In the genomic region with DNA sequence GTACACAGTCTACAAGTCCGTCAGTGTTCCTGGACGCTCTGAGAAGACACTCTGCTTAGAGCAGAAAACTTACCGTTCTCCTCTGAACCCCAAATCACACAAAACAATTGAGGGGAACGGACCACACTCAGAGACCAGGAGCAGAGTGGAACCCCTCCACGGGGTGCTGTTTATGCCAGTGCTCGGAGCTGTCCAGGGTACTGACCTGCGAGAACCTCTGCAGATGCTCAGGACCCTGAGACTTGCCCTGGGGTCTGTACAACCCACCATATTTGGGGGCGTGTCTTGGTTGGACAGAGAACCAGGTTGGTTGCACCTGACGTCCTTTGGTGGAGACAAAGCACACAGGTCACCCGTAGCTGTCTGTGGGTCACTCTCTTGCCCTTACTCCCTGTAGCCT, we compare ENCODE assay signal across 9 mouse cellular contexts.
DNase-seq lines count a peak whose midpoint lies in the region; ATAC-seq and TF ChIP-seq lines count a peak whose summit lies in the region.
"Had no signal": no experiment of that assay in that cellular context is flagged by ENCODE, and none has a peak within 500 bp of the region (broad histone marks: within the 10 kb centered on the region; RNA-seq: fewer than 3 reads in every experiment).

No protein-coding gene starts in this region.

- no peak overlapping the region for H3K9ac ChIP-seq in midbrain, embryonic 11.5 days (ENCODE audit: low read length)
- no peak overlapping the region for H3K9ac ChIP-seq in midbrain, postnatal 0 days (replicated peaks; ENCODE audit: low read length, poor library complexity, severe bottlenecking)
- H3K9ac ChIP-seq: embryonic facial prominence, embryonic 15.5 days had no signal

- no peaks in the 10 kb centered on the region for H3K27me3 ChIP-seq in midbrain, embryonic 11.5 days (ENCODE audit: control insufficient read depth, insufficient read depth, low read length)
- no peaks in the 10 kb centered on the region for H3K27me3 ChIP-seq in midbrain, postnatal 0 days (ENCODE audit: insufficient read depth, low read length)
- no peaks in the 10 kb centered on the region for H3K27me3 ChIP-seq in cerebellum, adult 2 months (ENCODE audit: control insufficient read depth, insufficient read depth, low read length)
- H3K27me3 ChIP-seq: embryonic facial prominence, embryonic 15.5 days had no signal

- H3K27ac ChIP-seq in midbrain, embryonic 11.5 days (ENCODE audit: low read depth, low read length): no peak overlapping the region
- no peak overlapping the region for H3K27ac ChIP-seq in midbrain, postnatal 0 days (ENCODE audit: low read depth, low read length)
- no peak overlapping the region for H3K27ac ChIP-seq in cerebellum, adult 2 months (ENCODE audit: insufficient read depth, low read length)
- H3K27ac ChIP-seq: embryonic facial prominence, embryonic 15.5 days had no signal

- no peak overlapping the region for H3K4me2 ChIP-seq in midbrain, embryonic 11.5 days
- H3K4me2 ChIP-seq in midbrain, postnatal 0 days (ENCODE audit: low read depth, low read length, poor library complexity, severe bottlenecking): no peak overlapping the region
- H3K4me2 ChIP-seq: embryonic facial prominence, embryonic 15.5 days had no signal

- no peak for ATAC-seq in CD4-positive, CD25-positive, alpha-beta regulatory T cell, adult 4 months
- ATAC-seq in midbrain, embryonic 11.5 days (ENCODE audit: low FRiP score): no peak
- no peak for ATAC-seq in midbrain, postnatal 0 days (ENCODE audit: low FRiP score)

- DNase-seq in CD4-positive, CD25-positive, alpha-beta regulatory T cell, adult 2 months (ENCODE audit: low read depth, low spot score): peak; percentile 27
- DNase-seq in midbrain, embryonic 11.5 days (ENCODE audit: low spot score, missing footprints): peak; percentile 85
- DNase-seq in midbrain, postnatal 0 days (ENCODE audit: low spot score): no peak
- peak; percentile 75 for DNase-seq in hindlimb bud, embryonic 11.5 days (ENCODE audit: extremely low spot score, low read depth, low spot score)
- peak; percentile 42 to 45 for DNase-seq in thymus, postnatal 36 days
- DNase-seq in layer of hippocampus, adult 11-12 months (ENCODE audit: low spot score): no peak
- no peak for DNase-seq in cerebellum, adult 2 months

- 49% methylated on average over 10 of the region's 10 CpGs for WGBS in midbrain, embryonic 11.5 days
- WGBS in midbrain, postnatal 0 days: 53% methylated on average over 10 of the region's 10 CpGs
- WGBS in cerebellum, adult 2 months: 56% methylated on average over 10 of the region's 10 CpGs

- no peaks in the 10 kb centered on the region for H3K36me3 ChIP-seq in midbrain, embryonic 11.5 days (ENCODE audit: control insufficient read depth, insufficient read depth, low read length)
- no peaks in the 10 kb centered on the region for H3K36me3 ChIP-seq in midbrain, postnatal 0 days (ENCODE audit: insufficient read depth, low read length)
- H3K36me3 ChIP-seq: embryonic facial prominence, embryonic 15.5 days had no signal

- H3K9me3 ChIP-seq in midbrain, embryonic 11.5 days (ENCODE audit: control insufficient read depth, low read length): no peaks in the 10 kb centered on the region
- H3K9me3 ChIP-seq in midbrain, postnatal 0 days (ENCODE audit: low read length): no peaks in the 10 kb centered on the region
- H3K9me3 ChIP-seq: embryonic facial prominence, embryonic 15.5 days had no signal

- H3K4me1 ChIP-seq in midbrain, embryonic 11.5 days (ENCODE audit: control insufficient read depth, insufficient read depth, low read length): no peaks in the 10 kb centered on the region
- H3K4me1 ChIP-seq in midbrain, postnatal 0 days (ENCODE audit: insufficient read depth, low read length): no peaks in the 10 kb centered on the region
- H3K4me1 ChIP-seq in cerebellum, adult 2 months (ENCODE audit: control insufficient read depth, insufficient read depth, low read length): no peaks in the 10 kb centered on the region; the same call in 1 of the 2 replicates
- H3K4me1 ChIP-seq: embryonic facial prominence, embryonic 15.5 days had no signal

- no peak for TF ChIP-seq CTCF in midbrain, postnatal 0 days (IDR thresholded peaks at IDR 0.05)
- TF ChIP-seq CTCF in cerebellum, adult 2 months (IDR thresholded peaks at IDR 0.05; ENCODE audit: borderline replicate concordance, insufficient read depth, low read depth, low read length): no peak

- H3K4me3 ChIP-seq in midbrain, embryonic 11.5 days (ENCODE audit: low read depth, low read length): no peak overlapping the region
- no peak overlapping the region for H3K4me3 ChIP-seq in midbrain, postnatal 0 days (ENCODE audit: low read depth, low read length)
- H3K4me3 ChIP-seq in cerebellum, adult 2 months (replicated peaks; ENCODE audit: insufficient read depth, low read depth, low read length): no peak overlapping the region
- H3K4me3 ChIP-seq: embryonic facial prominence, embryonic 15.5 days had no signal

- no peak for TF ChIP-seq POLR2A in cerebellum, adult 2 months (IDR thresholded peaks at IDR 0.05; ENCODE audit: borderline replicate concordance, insufficient read depth, low read length)

Comparison
In these comparisons a context has a peak if more than half of its experiments do, and no peak if none do; other contexts are left out.
1. DNase-seq: peak in CD4-positive, CD25-positive, alpha-beta regulatory T cell, adult 2 months (single experiment), midbrain, embryonic 11.5 days (single experiment), hindlimb bud, embryonic 11.5 days (single experiment) and thymus, postnatal 36 days (2 of 2); none in midbrain, postnatal 0 days (single experiment), layer of hippocampus, adult 11-12 months (single experiment) and cerebellum, adult 2 months (0 of 2).